ENCODE assay signal across 8 mouse cellular contexts in genomic region chr9:121371346-121371891, GRCm38 (mm10).
DNase-seq lines count a peak whose midpoint lies in the region; ATAC-seq and TF ChIP-seq lines count a peak whose summit lies in the region.

No protein-coding gene starts in this region.

- H3K4me3 ChIP-seq in liver, adult 2 months (ENCODE audit: insufficient read depth, low read depth, low read length) = no peak overlapping the region
- H3K4me3 ChIP-seq in midbrain, embryonic 16.5 days (ENCODE audit: low read depth, low read length) = peak overlapping the region; percentile 27
- H3K4me3 ChIP-seq in stomach, embryonic 15.5 days (replicated peaks) = peak overlapping the region; percentile 29

- H3K79me2 ChIP-seq in liver, adult 2 months (ENCODE audit: control insufficient read depth, insufficient read depth, low read length) = peaks cover 14% of the 10 kb centered on the region; the same call in 1 of the 2 replicates

- peak overlapping the region; percentile 66 for H3K9ac ChIP-seq in liver, adult 2 months (ENCODE audit: low read depth, low read length)
- peak overlapping the region; percentile 35 for H3K9ac ChIP-seq in midbrain, embryonic 16.5 days (ENCODE audit: low read depth, low read length)
- H3K9ac ChIP-seq in stomach, embryonic 15.5 days = peak overlapping the region; percentile 21; the same call in 1 of the 2 replicates

- peak; percentile 34 for ATAC-seq in activated CD4-positive, CD25-positive, alpha-beta regulatory T cell, adult 4 months
- ATAC-seq in midbrain, embryonic 16.5 days = peak; percentile 75
- peak; percentile 92 for ATAC-seq in stomach, embryonic 15.5 days (ENCODE audit: insufficient read depth, low FRiP score, low read depth)

- peak overlapping the region; percentile 43 for H3K27ac ChIP-seq in liver, adult 2 months (replicated peaks; ENCODE audit: insufficient read depth, low read depth, low read length)
- peak overlapping the region; percentile 78 for H3K27ac ChIP-seq in midbrain, embryonic 16.5 days (ENCODE audit: low read length)
- peak overlapping the region; percentile 91 for H3K27ac ChIP-seq in stomach, embryonic 15.5 days

- no peaks in the 10 kb centered on the region for H3K36me3 ChIP-seq in liver, adult 2 months (ENCODE audit: control insufficient read depth, insufficient read depth, low read length)
- no peaks in the 10 kb centered on the region for H3K36me3 ChIP-seq in midbrain, embryonic 16.5 days (ENCODE audit: control insufficient read depth, insufficient read depth, low read length)
- no peaks in the 10 kb centered on the region for H3K36me3 ChIP-seq in stomach, embryonic 15.5 days

- H3K4me2 ChIP-seq in midbrain, embryonic 16.5 days (ENCODE audit: low read length) = peak overlapping the region; percentile 57
- peak overlapping the region; percentile 63 for H3K4me2 ChIP-seq in stomach, embryonic 15.5 days

- H3K9me3 ChIP-seq in midbrain, embryonic 16.5 days (replicated peaks; ENCODE audit: control insufficient read depth, low read length, poor library complexity, severe bottlenecking) = no peaks in the 10 kb centered on the region
- H3K9me3 ChIP-seq in stomach, embryonic 15.5 days = no peaks in the 10 kb centered on the region

- H3K4me1 ChIP-seq in liver, adult 2 months (ENCODE audit: control insufficient read depth, insufficient read depth, low read length) = peaks cover 31% of the 10 kb centered on the region
- peaks cover 24% of the 10 kb centered on the region for H3K4me1 ChIP-seq in midbrain, embryonic 16.5 days (ENCODE audit: control insufficient read depth, insufficient read depth, low read length)
- peaks cover 43% of the 10 kb centered on the region for H3K4me1 ChIP-seq in stomach, embryonic 15.5 days

- 1% methylated on average over 18 of the region's 18 CpGs for WGBS in liver, adult 2 months
- WGBS in midbrain, embryonic 16.5 days = 2% methylated on average over 16 of the region's 18 CpGs
- WGBS in stomach, embryonic 15.5 days = 1% methylated on average over 18 of the region's 18 CpGs

- no peak for TF ChIP-seq CTCF in liver, adult 2 months (IDR thresholded peaks at IDR 0.05; ENCODE audit: low read depth, low read length)

- 0 out of 2 replicates have a peak, but pooled peaks have one; percentile 11 for TF ChIP-seq POLR2A in liver, adult 2 months (IDR thresholded peaks at IDR 0.05; ENCODE audit: extremely low read depth, insufficient read depth, low read length)

- H3K27me3 ChIP-seq in liver, adult 2 months (ENCODE audit: control insufficient read depth, insufficient read depth, low read length) = no peaks in the 10 kb centered on the region
- H3K27me3 ChIP-seq in midbrain, embryonic 16.5 days (ENCODE audit: control insufficient read depth, insufficient read depth, low read depth, low read length) = no peaks in the 10 kb centered on the region
- H3K27me3 ChIP-seq in stomach, embryonic 15.5 days (replicated peaks) = no peaks in the 10 kb centered on the region

- peak; percentile 93 for DNase-seq in 3T3-L1 (ENCODE audit: low read depth, low spot score)
- DNase-seq in embryo, embryonic 10.5 days (ENCODE audit: low spot score) = peak; percentile 93
- peak; percentile 52 to 73 for DNase-seq in gastrocnemius, postnatal 36 days
- DNase-seq in induced T-regulatory cell, adult 2 months (ENCODE audit: low read depth) = peak; percentile 73
- DNase-seq in liver, adult 2 months (ENCODE audit: extremely low read depth, low read depth, low spot score) = peak; percentile 70

- intact Hi-C loops in gastrocnemius, postnatal 36 days (cut with DNase I) = loop anchor here (5.0 kb wide), 1 partner anchor 74 kb away; the partner anchor contains the start of gene Trak1

Comparison
In these comparisons a context has a peak if more than half of its experiments do, and no peak if none do; other contexts are left out.
1. ATAC-seq: peak in every context shown above with its lines; median percentile 92 in stomach, embryonic 15.5 days; 75 in midbrain, embryonic 16.5 days; 34 in activated CD4-positive, CD25-positive, alpha-beta regulatory T cell, adult 4 months.